Mouse (Mus musculus) myocyte (in vitro differentiated cells): ENCODE measurements around the gene Mrps26.

ENCODE experiments used
- CEBPB ChIP-seq: IDR thresholded peaks from 2 replicates; pipeline ENCODE4 v1.6.1; 2011; ENCODE audit warnings: mild to moderate bottlenecking, moderate library complexity; ENCODE audit not compliant: poor library complexity, insufficient read depth, severe bottlenecking
- E2F4 ChIP-seq: IDR thresholded peaks from one replicate; pipeline ENCODE4 v1.6.1; 2011; ENCODE audit warnings: mild to moderate bottlenecking, control low read depth, moderate library complexity; ENCODE audit not compliant: insufficient read depth
- MAX ChIP-seq: IDR thresholded peaks from one replicate; pipeline ENCODE4 v1.6.1; 2011; ENCODE audit warnings: low read depth, mild to moderate bottlenecking, control low read depth
- MYOD1 ChIP-seq, 3 experiments: IDR thresholded peaks; one replicate each; pipeline ENCODE4 v1.6.1; 2011; ENCODE audit warnings: control low read depth in 2 of 3, low read depth in 2 of 3, mild to moderate bottlenecking in 2 of 3, moderate library complexity in 1 of 3; ENCODE audit not compliant: insufficient read length in 2 of 3, control insufficient read depth in 1 of 3
- MYOG ChIP-seq, 3 experiments: IDR thresholded peaks; one replicate each; pipeline ENCODE4 v1.6.1; 2011; ENCODE audit warnings: control low read depth in 2 of 3, low read depth in 2 of 3, mild to moderate bottlenecking in 2 of 3; ENCODE audit not compliant: insufficient read length in 2 of 3, control insufficient read depth in 1 of 3, insufficient read depth in 1 of 3
- POLR2A ChIP-seq: IDR thresholded peaks from one replicate; pipeline ENCODE4 v1.6.1; 2011; ENCODE audit warnings: low read depth, mild to moderate bottlenecking, control low read depth, moderate library complexity; ENCODE audit not compliant: insufficient read length
- POLR2AphosphoS2 ChIP-seq: IDR thresholded peaks from one replicate; pipeline ENCODE4 v1.6.1; 2011; ENCODE audit warnings: low read depth, control low read depth; ENCODE audit not compliant: insufficient read length
- REST ChIP-seq: IDR thresholded peaks from one replicate; pipeline ENCODE4 v1.6.1; 2011; ENCODE audit warnings: mild to moderate bottlenecking, control low read depth, moderate library complexity; ENCODE audit not compliant: insufficient read depth, insufficient read length
- SRF ChIP-seq: IDR thresholded peaks from one replicate; pipeline ENCODE4 v1.6.1; 2011; ENCODE audit warnings: low read depth; ENCODE audit not compliant: control insufficient read depth, insufficient read length
- TCF12 ChIP-seq: IDR thresholded peaks from one replicate; pipeline ENCODE4 v1.6.1; 2011; ENCODE audit warnings: mild to moderate bottlenecking, control low read depth; ENCODE audit not compliant: poor library complexity, insufficient read depth, severe bottlenecking
- USF1 ChIP-seq: IDR thresholded peaks from one replicate; pipeline ENCODE4 v1.6.1; 2011; ENCODE audit warnings: low read depth, mild to moderate bottlenecking, control low read depth, moderate library complexity

DNA sequence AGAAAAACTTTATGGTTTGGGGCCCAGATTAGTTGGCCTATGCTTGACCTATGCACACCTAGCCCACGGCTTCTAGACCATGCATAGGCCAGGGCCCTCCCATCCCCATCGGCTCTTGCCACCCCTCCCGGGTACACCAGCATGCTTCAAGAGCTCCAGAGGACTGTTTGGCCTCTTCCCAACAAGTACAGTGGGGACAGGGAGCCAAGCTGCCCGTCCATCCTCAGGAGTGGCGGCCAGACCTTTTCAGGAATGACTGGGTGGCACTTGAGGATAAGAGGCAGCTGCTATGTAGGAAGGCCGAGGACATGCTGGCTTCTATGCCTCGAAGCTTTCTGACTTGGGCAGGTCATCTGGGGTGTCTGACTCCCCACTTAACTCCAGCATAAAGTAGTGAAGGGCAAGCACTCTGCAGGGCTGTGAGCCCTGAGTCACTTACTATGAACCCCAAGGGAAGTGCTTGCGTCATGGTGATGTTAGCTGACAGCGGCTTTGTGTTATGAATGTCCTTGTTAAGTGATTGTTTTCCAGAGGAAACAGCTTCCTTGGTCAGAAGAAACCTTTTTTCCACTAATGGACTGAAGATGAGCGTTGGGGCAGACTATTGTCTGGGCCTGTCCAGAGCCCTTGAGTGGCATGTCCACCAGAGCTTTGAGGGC lies 20.5 kb downstream of the Mrps26 start:
- TF ChIP-seq POLR2A, result no peak
- no peak for TF ChIP-seq USF1
- TF ChIP-seq TCF12, result no peak
- TF ChIP-seq MAX, result no peak
- no peak for TF ChIP-seq E2F4
- no peak for TF ChIP-seq MYOD1 (IDR thresholded peaks at IDR 0.05; ENCODE audit: control insufficient read depth in 1 of 3, insufficient read length in 2 of 3, low read depth in 2 of 3)
- no peak for TF ChIP-seq POLR2AphosphoS2
- TF ChIP-seq REST, result no peak
- no peak for TF ChIP-seq MYOG (IDR thresholded peaks at IDR 0.05; ENCODE audit: control insufficient read depth in 1 of 3, insufficient read depth in 1 of 3, insufficient read length in 2 of 3, low read depth in 2 of 3)
- TF ChIP-seq CEBPB, result no peak
- TF ChIP-seq SRF, result no peak
